Mouse (Mus musculus): Measurements from ENCODE around the gene Olfr1.

Olfr1 gene

GRCm38 (mm10) chr11:73399514-73399913 lies at the start of gene Olfr1:
Gene Olfr1 (minus strand): TSS chr11:73399614.
- DNase-seq (ENCODE audit: low read depth) = no peak

DNA sequence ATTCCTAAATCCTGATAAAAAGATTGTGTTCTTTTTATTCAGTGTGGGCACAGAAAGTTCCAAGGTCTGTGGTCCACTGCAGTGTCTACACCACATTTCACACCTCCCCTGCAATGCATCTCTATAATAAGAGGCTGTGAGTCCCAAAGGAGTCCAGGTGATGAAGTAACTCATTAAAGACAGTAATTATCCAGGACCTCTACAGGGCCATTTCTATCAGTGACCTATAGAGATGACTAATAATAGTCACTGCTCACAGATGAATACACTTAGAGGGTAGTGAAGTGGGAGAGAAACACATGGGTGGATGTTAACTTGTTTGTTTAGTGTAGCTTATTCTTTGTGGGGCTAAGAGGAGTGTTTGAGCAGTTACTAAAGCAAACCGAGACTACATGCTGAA lies 29.0 kb upstream of the Olfr1 start, which contains the start of gene Olfr378:
Gene Olfr378 (minus strand): TSS at position 101 of the 400 bp plus-strand sequence.
- no peak for DNase-seq (ENCODE audit: low read depth)

GRCm38 (mm10) chr11:73395374-73395773 lies 4.0 kb downstream of the Olfr1 start:
- peak; percentile 25 for DNase-seq (ENCODE audit: low read depth)

DNA sequence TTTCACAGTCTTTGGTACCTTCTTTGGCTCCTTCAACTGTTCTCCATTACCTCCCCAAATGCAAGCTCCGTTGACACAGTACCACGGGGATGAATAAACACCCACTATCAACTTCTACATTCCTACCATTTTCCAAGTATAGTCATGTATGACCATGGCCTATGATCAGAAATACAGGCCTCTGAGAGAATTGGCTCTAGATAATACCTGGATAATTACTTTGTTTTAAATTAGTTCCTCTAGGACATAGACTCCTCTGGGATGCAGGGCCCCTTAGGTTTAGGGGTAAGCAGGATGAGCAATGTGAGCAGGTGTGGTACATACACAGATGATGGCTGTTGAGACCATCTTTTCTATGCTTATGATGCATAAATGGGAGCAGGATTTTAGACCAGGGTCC lies 28.5 kb downstream of the Olfr1 start, which contains the start of gene Olfr376:
Gene Olfr376 (plus strand): TSS at position 301 of the 400 bp plus-strand sequence.
- DNase-seq (ENCODE audit: low read depth) = no peak

DNA sequence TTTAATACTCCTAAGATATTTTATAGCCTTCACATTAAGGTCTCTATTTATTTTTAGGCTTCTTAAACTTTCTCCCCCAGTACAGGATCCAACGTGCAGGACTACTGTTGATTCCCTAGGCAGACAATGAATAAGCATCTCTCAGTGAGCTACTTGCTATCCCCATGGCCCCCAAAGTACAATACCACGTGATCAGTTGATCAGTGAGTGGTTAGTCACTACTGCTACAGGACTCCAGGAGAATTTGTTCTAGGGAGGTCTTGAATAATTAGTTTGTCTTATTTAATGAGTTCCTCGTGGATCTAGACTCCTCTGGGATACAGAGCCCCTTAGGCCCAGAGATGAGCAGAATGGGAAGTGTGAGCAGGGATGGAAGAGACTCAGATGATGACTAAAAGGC lies 48.9 kb downstream of the Olfr1 start, which contains the start of gene Olfr20:
Gene Olfr20 (plus strand): TSS at position 301 of the 400 bp plus-strand sequence.
- DNase-seq (ENCODE audit: low read depth) = no peak
